Mouse (Mus musculus) midbrain, embryonic 14.5 days (tissue): ENCODE measurements at regions not wholly inside any gene's neighbourhood (a gene's known extent, or its start where the extent isn't known, plus 50 kb on each side); places are given as distances from the start of the nearest gene placed in this dataset. TPM values are rescaled to one million over a fixed set of nuclear protein-coding genes. Genes with fewer than 3 reads are reported as not detected.

Source experiments
- ATAC-seq: fragments of 200-750 bp; cut with Nextera tagmentation; 2 replicates; pipeline ENCODE4 v1.8.0; 2017; ENCODE audit warnings: moderate number of reproducible peaks, moderate library complexity; ENCODE audit not compliant: low FRiP score, low TSS enrichment
- DNase-seq: peaks from one replicate; pipeline ENCODE4 v3.0.0-alpha.2; 2015
- H3K27ac ChIP-seq: fragments of 300-500 bp; sonication (generic); replicated peaks from 2 replicates; pipeline ENCODE4 v1.5.1; 2014; ENCODE audit warnings: mild to moderate bottlenecking, low read depth, low read length, moderate library complexity
- H3K27me3 ChIP-seq: fragments of 300-500 bp; sonication (generic); 2 replicates; pipeline ENCODE4 v1.6.1; 2014; ENCODE audit warnings: low read length, control low read depth, mixed read lengths; ENCODE audit not compliant: control insufficient read depth, insufficient read depth
- H3K36me3 ChIP-seq: fragments of 300-500 bp; sonication (generic); 2 replicates; pipeline ENCODE4 v1.6.1; 2014; ENCODE audit warnings: low read length, control low read depth; ENCODE audit not compliant: control insufficient read depth, insufficient read depth
- H3K4me1 ChIP-seq: fragments of 300-500 bp; sonication (generic); 2 replicates; pipeline ENCODE4 v1.6.1; 2014; ENCODE audit warnings: mild to moderate bottlenecking, antibody characterized with exemption, low read length, control low read depth; ENCODE audit not compliant: control insufficient read depth, insufficient read depth
- H3K4me2 ChIP-seq: fragments of 300-500 bp; sonication (generic); 2 replicates; pipeline ENCODE4 v1.6.1; 2014; ENCODE audit warnings: mild to moderate bottlenecking, low read length, moderate library complexity
- H3K4me3 ChIP-seq: fragments of 300-500 bp; sonication (generic); replicated peaks from 2 replicates; pipeline ENCODE4 v1.5.1; 2014; ENCODE audit warnings: low read depth, low read length
- H3K9ac ChIP-seq: fragments of 300-500 bp; sonication (generic); replicated peaks from 2 replicates; pipeline ENCODE4 v1.6.1; 2014; ENCODE audit warnings: mild to moderate bottlenecking, low read length, moderate library complexity
- H3K9me3 ChIP-seq: fragments of 300-500 bp; sonication (generic); 2 replicates; pipeline ENCODE4 v1.6.1; 2016; ENCODE audit warnings: low read length, control low read depth, mixed read lengths; ENCODE audit not compliant: control insufficient read depth
- WGBS: fragments of 180-500 bp; shearing (Covaris S2); extraction: QIAGEN DNeasy Blood & Tissue Kit; methylation state at CpG from one replicate; pipeline ENCODE4 v1.1.7; 2014; 5-methylcytosine and 5-hydroxymethylcytosine counted together
- microRNA-seq: library from miRNA; unstranded; fragments of <30 nt; microRNA quantifications from one replicate; pipeline ENCODE4, GENCODE M21; 2016

GRCm38 (mm10) chr3:34956183-34956582 lies 306.0 kb downstream of the Sox2 start:
- Histone ChIP-seq H3K27ac (no peak overlapping the region), H3K9ac (no peak overlapping the region), H3K4me3 (no peak overlapping the region), H3K4me2 (no peak overlapping the region), H3K36me3 (no peaks in the 10 kb centered on the region), H3K9me3 (no peaks in the 10 kb centered on the region), H3K4me1 (no peaks in the 10 kb centered on the region), H3K27me3 (no peaks in the 10 kb centered on the region)
- 30% methylated on average over 4 of the region's 4 CpGs for WGBS
- ATAC-seq = no peak
- no peak for DNase-seq

- peak; percentile 68 for DNase-seq
- H3K4me3 ChIP-seq = no peak overlapping the region
Measured at GRCm38 (mm10) chr3:34959044-34959521, 308.9 kb downstream of the Sox2 start.

GRCm38 (mm10) chr3:34966442-34966841 lies 316.2 kb downstream of the Sox2 start:
- Histone ChIP-seq H3K27me3 (no peaks in the 10 kb centered on the region), H3K4me1 (0 out of 2 replicates have a peak, but pooled peaks cover 7% of the 10 kb centered on the region), H3K27ac (peak overlapping the region; percentile 60; the same call in 1 of the 2 replicates), H3K9ac (no peak overlapping the region), H3K4me2 (0 out of 2 replicates have a peak overlapping the region, but pooled peaks have one; percentile 11), H3K36me3 (no peaks in the 10 kb centered on the region), H3K9me3 (no peaks in the 10 kb centered on the region), H3K4me3 (no peak overlapping the region)
- ATAC-seq = peak; percentile 66
- peak; percentile 69 for DNase-seq
- WGBS = 6% methylated on average over 6 of the region's 6 CpGs

More at GRCm38 (mm10) chr3:34959044-34959521, 308.9 kb downstream of the Sox2 start:
- peak; percentile 53 for ATAC-seq
- WGBS = 21% methylated on average over 19 of the region's 19 CpGs
- no peak overlapping the region for H3K9ac ChIP-seq
- 0 out of 2 replicates have a peak overlapping the region, but pooled peaks have one; percentile 8 for H3K27ac ChIP-seq
- H3K4me2 ChIP-seq = peak overlapping the region; percentile 44
- H3K4me1 ChIP-seq = no peaks in the 10 kb centered on the region
- no peaks in the 10 kb centered on the region for H3K27me3 ChIP-seq
- no peaks in the 10 kb centered on the region for H3K36me3 ChIP-seq
- no peaks in the 10 kb centered on the region for H3K9me3 ChIP-seq

- Histone ChIP-seq H3K4me1 (0 out of 2 replicates have a peak, but pooled peaks cover 7% of the 10 kb centered on the region), H3K9me3 (no peaks in the 10 kb centered on the region), H3K9ac (no peak overlapping the region), H3K27me3 (no peaks in the 10 kb centered on the region), H3K4me3 (no peak overlapping the region), H3K36me3 (no peaks in the 10 kb centered on the region), H3K27ac (no peak overlapping the region), H3K4me2 (no peak overlapping the region)
- 76% methylated on average over 2 of the region's 2 CpGs for WGBS
- DNase-seq (no peak), ATAC-seq (no peak)
Measured at GRCm38 (mm10) chr3:34967911-34968310, 317.7 kb downstream of the Sox2 start.

GRCm38 (mm10) chr3:34971536-34971935 lies 321.3 kb downstream of the Sox2 start:
- ATAC-seq = no peak
- WGBS = 82% methylated on average over 4 of the region's 4 CpGs

GRCm38 (mm10) chr3:34974371-34974770 lies 324.2 kb downstream of the Sox2 start:
- H3K27ac ChIP-seq = 0 out of 2 replicates have a peak overlapping the region, but pooled peaks have one; percentile 2
- 53% methylated on average over 7 of the region's 7 CpGs for WGBS
- peak; percentile 50 for DNase-seq

More at GRCm38 (mm10) chr3:34971536-34971935, 321.3 kb downstream of the Sox2 start:
- no peak for DNase-seq
- Histone ChIP-seq H3K36me3 (no peaks in the 10 kb centered on the region), H3K4me1 (0 out of 2 replicates have a peak, but pooled peaks cover 5% of the 10 kb centered on the region), H3K27me3 (no peaks in the 10 kb centered on the region), H3K27ac (no peak overlapping the region), H3K4me3 (no peak overlapping the region), H3K9ac (no peak overlapping the region), H3K4me2 (no peak overlapping the region), H3K9me3 (no peaks in the 10 kb centered on the region)

More at GRCm38 (mm10) chr3:34974371-34974770, 324.2 kb downstream of the Sox2 start:
- no peak overlapping the region for H3K4me3 ChIP-seq
- H3K4me2 ChIP-seq = no peak overlapping the region
- no peaks in the 10 kb centered on the region for H3K36me3 ChIP-seq
- no peaks in the 10 kb centered on the region for H3K4me1 ChIP-seq
- no peak overlapping the region for H3K9ac ChIP-seq
- H3K9me3 ChIP-seq = no peaks in the 10 kb centered on the region
- ATAC-seq = no peak
- no peaks in the 10 kb centered on the region for H3K27me3 ChIP-seq

Small RNA genes in the stretch of these regions (microRNA-seq; reads per million reads assigned to microRNA genes)
- gene Mir6378 = not detected
